Mouse (Mus musculus): Measurements from ENCODE around the gene Nudt6.
A peak's percentile ranks its signal among the peaks of the same experiment; 100 is the strongest.

The Nudt6 gene

GRCm38 (mm10) chr3:37420072-37420471, at the start of gene Nudt6:
Gene Nudt6, minus strand, starts transcription at chr3:37420211.
- DNase-seq = peak; percentile 83 to 91

GRCm38 (mm10) chr3:37469353-37469752, 49.3 kb upstream of the Nudt6 start:
- no peak for DNase-seq

GRCm38 (mm10) chr3:37468170-37468569, 48.2 kb upstream of the Nudt6 start:
- DNase-seq = no peak

- no peak for DNase-seq
Measured at GRCm38 (mm10) chr3:37455992-37456391, 36.0 kb upstream of the Nudt6 start.

GRCm38 (mm10) chr3:37443409-37443808, 23.4 kb upstream of the Nudt6 start:
- DNase-seq = no peak

GRCm38 (mm10) chr3:37439770-37440169, 19.8 kb upstream of the Nudt6 start:
- no peak for DNase-seq

- DNase-seq = no peak
Measured at GRCm38 (mm10) chr3:37430359-37430758, 10.3 kb upstream of the Nudt6 start.

- DNase-seq = no peak
Measured at GRCm38 (mm10) chr3:37426069-37426468, 6.1 kb upstream of the Nudt6 start.

- no peak for DNase-seq
Measured at GRCm38 (mm10) chr3:37421179-37421578, 1.2 kb upstream of the Nudt6 start.

GRCm38 (mm10) chr3:37420641-37421040, 630 bp upstream of the Nudt6 start:
- peak in 1 of 2 experiments; percentile 19 for DNase-seq

- peak; percentile 97 to 98 for DNase-seq
Measured at GRCm38 (mm10) chr3:37419458-37419991, 486 bp downstream of the Nudt6 start, which contains the start of gene Spata5. Gene Spata5, plus strand, starts transcription at chr3:37419896.

GRCm38 (mm10) chr3:37418961-37419457, 1.0 kb downstream of the Nudt6 start:
- peak in 1 of 2 experiments; percentile 75 for DNase-seq

GRCm38 (mm10) chr3:37418341-37418740, 1.7 kb downstream of the Nudt6 start:
- peak in 1 of 2 experiments; percentile 37 for DNase-seq

GRCm38 (mm10) chr3:37414413-37414960, 5.5 kb downstream of the Nudt6 start:
- peak; percentile 60 to 82 for DNase-seq

- no peak for DNase-seq
Measured at GRCm38 (mm10) chr3:37413446-37413845, 6.6 kb downstream of the Nudt6 start.

- no peak for DNase-seq
Measured at GRCm38 (mm10) chr3:37407598-37407997, 12.4 kb downstream of the Nudt6 start.

- peak in 1 of 2 experiments; percentile 34 for DNase-seq
Measured at GRCm38 (mm10) chr3:37401729-37402610, 18.0 kb downstream of the Nudt6 start.

GRCm38 (mm10) chr3:37398661-37399395, 21.2 kb downstream of the Nudt6 start:
- DNase-seq = no peak

- no peak for DNase-seq
Measured at GRCm38 (mm10) chr3:37397646-37398045, 22.4 kb downstream of the Nudt6 start.

GRCm38 (mm10) chr3:37396930-37397608, 22.9 kb downstream of the Nudt6 start:
- no peak for DNase-seq

GRCm38 (mm10) chr3:37387310-37387709, 32.7 kb downstream of the Nudt6 start:
- DNase-seq = no peak

- no peak for DNase-seq
Measured at GRCm38 (mm10) chr3:37383096-37383765, 36.8 kb downstream of the Nudt6 start.

Measured in kidney, adult 8-10 months (tissue).